Mouse (Mus musculus): ENCODE data around the gene Rtl8b. TPM values are rescaled to one million over a fixed set of nuclear protein-coding genes. Genes with fewer than 3 reads are reported as not detected.

Rtl8b gene
- total RNA-seq, 1 experiment from 2014 or later = 10.3 TPM

Other genes with a start within 250 kb of the Rtl8b start
- not detected in 2 replicates for gene Etd, start 235.5 kb downstream of the Rtl8b start, total RNA-seq (2017)
- 2.0 and 6.6 TPM in 2 replicates for gene Rtl8c, start 62.4 kb downstream of the Rtl8b start, total RNA-seq (2017)
- gene Gm14597, start 61.4 kb downstream of the Rtl8b start, total RNA-seq (2017) = not detected in 2 replicates
- gene Rtl8a, start 26.7 kb downstream of the Rtl8b start, total RNA-seq (2017) = 4.4 TPM in 1 of 2 replicates, not detected in the other
- gene 4930502E18Rik, start 54.4 kb upstream of the Rtl8b start, total RNA-seq (2017) = not detected in 2 replicates
- gene 1700013H16Rik, start 87.4 kb upstream of the Rtl8b start, total RNA-seq (2017) = not detected in 2 replicates
- not detected in 2 replicates for gene Zfp36l3, start 106.0 kb upstream of the Rtl8b start, total RNA-seq (2017)
- gene Xlr, start 127.3 kb upstream of the Rtl8b start, total RNA-seq (2017) = 3.6 and 5.8 TPM in 2 replicates

All from common myeloid progenitor, adult 5-6 weeks (primary cell).